Mouse (Mus musculus): Measurements from ENCODE around the gene Atp6v1g3. TPM values are rescaled to one million over a fixed set of nuclear protein-coding genes. Genes with fewer than 3 reads are reported as not detected.

Gene Atp6v1g3
- polyA plus RNA-seq, 1 experiment from 2014 or later: not detected

- no peak for ATAC-seq
- no peaks in the 10 kb centered on the region for H3K9me3 ChIP-seq
- H3K4me3 ChIP-seq (replicated peaks): no peak overlapping the region
- H3K27ac ChIP-seq: no peak overlapping the region
- H3K4me2 ChIP-seq (replicated peaks): no peak overlapping the region
- H3K9ac ChIP-seq (replicated peaks): no peak overlapping the region
- no peaks in the 10 kb centered on the region for H3K36me3 ChIP-seq
- H3K4me1 ChIP-seq (replicated peaks): no peaks in the 10 kb centered on the region
- H3K27me3 ChIP-seq: no peaks in the 10 kb centered on the region
- 90% methylated on average over 4 of the region's 4 CpGs for WGBS
Observed at GRCm38 (mm10) chr1:138256172-138256789, 17.3 kb upstream of the Atp6v1g3 start.

GRCm38 (mm10) chr1:138258758-138259157 is 14.8 kb upstream of the Atp6v1g3 start:
- no peak for ATAC-seq
- Histone ChIP-seq H3K27ac (no peak overlapping the region), H3K27me3 (no peaks in the 10 kb centered on the region), H3K4me2 (replicated peaks) (no peak overlapping the region), H3K9me3 (no peaks in the 10 kb centered on the region), H3K4me3 (replicated peaks) (no peak overlapping the region), H3K4me1 (replicated peaks) (no peaks in the 10 kb centered on the region), H3K9ac (replicated peaks) (no peak overlapping the region), H3K36me3 (no peaks in the 10 kb centered on the region)
- 85% methylated on average over 4 of the region's 4 CpGs for WGBS

- H3K4me2 ChIP-seq (replicated peaks): no peak overlapping the region
- 97% methylated on average over 3 of the region's 3 CpGs for WGBS
- H3K4me1 ChIP-seq (replicated peaks): no peaks in the 10 kb centered on the region
- ATAC-seq: no peak
- no peak overlapping the region for H3K9ac ChIP-seq (replicated peaks)
- no peaks in the 10 kb centered on the region for H3K36me3 ChIP-seq
- no peak overlapping the region for H3K4me3 ChIP-seq (replicated peaks)
- no peaks in the 10 kb centered on the region for H3K27me3 ChIP-seq
- no peak overlapping the region for H3K27ac ChIP-seq
- no peaks in the 10 kb centered on the region for H3K9me3 ChIP-seq
Observed at GRCm38 (mm10) chr1:138261520-138261919, 12.0 kb upstream of the Atp6v1g3 start.

- no peak overlapping the region for H3K4me3 ChIP-seq (replicated peaks)
- no peaks in the 10 kb centered on the region for H3K27me3 ChIP-seq
- H3K4me1 ChIP-seq (replicated peaks): no peaks in the 10 kb centered on the region
- H3K27ac ChIP-seq: no peak overlapping the region
- ATAC-seq: no peak
- no peak overlapping the region for H3K4me2 ChIP-seq (replicated peaks)
- H3K9ac ChIP-seq (replicated peaks): no peak overlapping the region
- no peaks in the 10 kb centered on the region for H3K9me3 ChIP-seq
- H3K36me3 ChIP-seq: no peaks in the 10 kb centered on the region
Observed at GRCm38 (mm10) chr1:138262408-138262807, 11.1 kb upstream of the Atp6v1g3 start.

- Histone ChIP-seq H3K4me3 (replicated peaks) (no peak overlapping the region), H3K4me1 (replicated peaks) (no peaks in the 10 kb centered on the region), H3K4me2 (replicated peaks) (no peak overlapping the region), H3K27ac (no peak overlapping the region), H3K27me3 (no peaks in the 10 kb centered on the region), H3K9me3 (no peaks in the 10 kb centered on the region), H3K36me3 (no peaks in the 10 kb centered on the region), H3K9ac (replicated peaks) (no peak overlapping the region)
- 91% methylated on average over 5 of the region's 5 CpGs for WGBS
- no peak for ATAC-seq
Observed at GRCm38 (mm10) chr1:138267465-138268055, 6.0 kb upstream of the Atp6v1g3 start.

GRCm38 (mm10) chr1:138274930-138275329 is 1.4 kb downstream of the Atp6v1g3 start:
- no peaks in the 10 kb centered on the region for H3K4me1 ChIP-seq (replicated peaks)
- no peak overlapping the region for H3K27ac ChIP-seq
- H3K27me3 ChIP-seq: no peaks in the 10 kb centered on the region
- no peak overlapping the region for H3K4me3 ChIP-seq (replicated peaks)
- no peak for ATAC-seq
- WGBS: 89% methylated on average over 3 of the region's 3 CpGs
- no peak overlapping the region for H3K4me2 ChIP-seq (replicated peaks)
- no peak overlapping the region for H3K9ac ChIP-seq (replicated peaks)
- H3K36me3 ChIP-seq: no peaks in the 10 kb centered on the region
- H3K9me3 ChIP-seq: no peaks in the 10 kb centered on the region

GRCm38 (mm10) chr1:138275859-138276258 is 2.3 kb downstream of the Atp6v1g3 start:
- no peak overlapping the region for H3K27ac ChIP-seq
- H3K36me3 ChIP-seq: no peaks in the 10 kb centered on the region
- ATAC-seq: no peak
- 73% methylated on average over 5 of the region's 5 CpGs for WGBS
- H3K4me3 ChIP-seq (replicated peaks): no peak overlapping the region
- no peaks in the 10 kb centered on the region for H3K9me3 ChIP-seq
- H3K4me1 ChIP-seq (replicated peaks): no peaks in the 10 kb centered on the region
- no peak overlapping the region for H3K9ac ChIP-seq (replicated peaks)
- no peak overlapping the region for H3K4me2 ChIP-seq (replicated peaks)
- H3K27me3 ChIP-seq: no peaks in the 10 kb centered on the region

GRCm38 (mm10) chr1:138281139-138281538 is 7.6 kb downstream of the Atp6v1g3 start:
- 49% methylated on average over 6 of the region's 6 CpGs for WGBS
- no peaks in the 10 kb centered on the region for H3K36me3 ChIP-seq
- H3K27me3 ChIP-seq: no peaks in the 10 kb centered on the region
- no peak for ATAC-seq
- no peaks in the 10 kb centered on the region for H3K4me1 ChIP-seq (replicated peaks)
- no peak overlapping the region for H3K27ac ChIP-seq
- H3K4me3 ChIP-seq (replicated peaks): no peak overlapping the region
- H3K9ac ChIP-seq (replicated peaks): no peak overlapping the region
- no peak overlapping the region for H3K4me2 ChIP-seq (replicated peaks)
- no peaks in the 10 kb centered on the region for H3K9me3 ChIP-seq

GRCm38 (mm10) chr1:138282413-138283141 is 9.0 kb downstream of the Atp6v1g3 start:
- Histone ChIP-seq H3K4me2 (replicated peaks) (no peak overlapping the region), H3K27ac (no peak overlapping the region), H3K27me3 (no peaks in the 10 kb centered on the region), H3K4me1 (replicated peaks) (no peaks in the 10 kb centered on the region), H3K36me3 (no peaks in the 10 kb centered on the region), H3K4me3 (replicated peaks) (no peak overlapping the region), H3K9ac (replicated peaks) (no peak overlapping the region), H3K9me3 (no peaks in the 10 kb centered on the region)
- ATAC-seq: no peak
- 83% methylated on average over 3 of the region's 3 CpGs for WGBS

- Histone ChIP-seq H3K27me3 (no peaks in the 10 kb centered on the region), H3K27ac (no peak overlapping the region), H3K4me3 (replicated peaks) (no peak overlapping the region), H3K4me1 (replicated peaks) (0 out of 2 replicates have a peak, but pooled peaks cover 4% of the 10 kb centered on the region), H3K9me3 (no peaks in the 10 kb centered on the region), H3K4me2 (replicated peaks) (no peak overlapping the region), H3K36me3 (no peaks in the 10 kb centered on the region), H3K9ac (replicated peaks) (no peak overlapping the region)
- ATAC-seq: no peak
- WGBS: 92% methylated on average over 4 of the region's 4 CpGs
Observed at GRCm38 (mm10) chr1:138287665-138288064, 14.1 kb downstream of the Atp6v1g3 start.

GRCm38 (mm10) chr1:138288721-138289120 is 15.2 kb downstream of the Atp6v1g3 start:
- Histone ChIP-seq H3K4me2 (replicated peaks) (no peak overlapping the region), H3K9ac (replicated peaks) (no peak overlapping the region), H3K27me3 (no peaks in the 10 kb centered on the region), H3K27ac (no peak overlapping the region), H3K36me3 (no peaks in the 10 kb centered on the region), H3K4me1 (replicated peaks) (0 out of 2 replicates have a peak, but pooled peaks cover 4% of the 10 kb centered on the region), H3K9me3 (no peaks in the 10 kb centered on the region), H3K4me3 (replicated peaks) (no peak overlapping the region)
- 53% methylated on average over 1 of the region's 1 CpGs for WGBS
- no peak for ATAC-seq
